Mouse (Mus musculus): ENCODE measurements around the gene Neurl1a. TPM values are rescaled to one million over a fixed set of nuclear protein-coding genes. Genes with fewer than 3 reads are reported as not detected.

Gene Neurl1a
- total RNA-seq, 2 experiments from 2014 or later = 124 to 133 TPM

DNA sequence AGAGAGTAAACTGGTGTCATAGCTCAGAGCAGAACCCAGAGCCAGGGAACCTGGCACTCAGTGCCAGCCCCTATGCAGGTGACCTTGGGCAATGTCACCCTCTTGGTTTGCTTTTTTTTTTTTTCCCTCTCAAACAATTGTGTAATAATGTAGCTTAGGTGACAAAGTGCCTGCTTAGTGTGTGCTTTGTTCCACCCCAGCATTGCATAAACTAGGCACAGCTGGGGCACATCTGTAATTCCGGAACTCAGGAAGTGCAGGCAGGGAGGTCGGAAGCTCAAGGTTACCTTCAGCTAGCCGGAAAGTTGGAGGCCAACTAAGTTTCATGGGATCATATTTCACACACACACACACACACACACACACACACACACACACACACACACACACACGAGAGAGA, 28.8 kb upstream of the Neurl1a start:
- H3K4me3 ChIP-seq = no peak overlapping the region
- TF ChIP-seq CTCF (IDR thresholded peaks at IDR 0.05) = no peak
- intact Hi-C loops (cut with DNase I) = no loop called here
- DNase-seq = no peak
- no peak overlapping the region for H3K27ac ChIP-seq

DNA sequence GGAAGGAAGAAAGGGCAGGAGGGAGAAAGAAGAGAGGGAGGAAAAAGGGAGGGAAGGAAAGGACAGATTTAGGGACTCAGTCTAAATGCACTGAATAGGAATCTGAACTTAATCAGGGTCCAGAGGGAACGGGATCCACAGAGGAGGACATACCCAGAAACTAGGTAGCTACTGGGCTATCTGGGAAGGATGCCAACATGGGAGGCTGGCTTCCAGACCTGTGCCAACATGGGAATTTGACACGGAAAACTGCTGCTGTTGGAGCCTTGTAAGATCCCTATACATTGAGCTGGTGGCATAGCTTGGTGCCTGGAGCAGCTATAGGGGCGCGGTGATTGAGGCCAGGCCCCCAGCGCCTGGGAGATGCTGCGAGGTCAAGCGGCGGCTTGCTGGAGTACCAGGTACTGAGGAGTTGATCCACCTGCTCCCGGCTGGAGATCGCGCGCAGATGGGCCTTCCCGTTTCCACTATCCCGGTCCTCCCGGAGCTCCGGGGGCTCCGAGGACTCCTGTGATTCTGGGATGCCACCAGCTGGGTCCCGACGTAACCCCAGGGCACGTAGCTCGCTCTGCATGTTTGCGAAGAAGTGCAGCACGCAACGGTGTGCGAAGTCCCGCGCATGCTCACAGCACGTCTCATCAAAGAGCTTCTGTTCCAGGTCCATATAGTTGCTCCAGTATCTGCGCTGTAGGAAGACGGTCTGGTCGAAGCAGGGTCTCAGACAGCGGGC, 27.1 kb upstream of the Neurl1a start:
- intact Hi-C loops (cut with DNase I) = no loop called here
- peak overlapping the region; percentile 10; the same call in 1 of the 2 replicates for H3K4me3 ChIP-seq
- no peak for TF ChIP-seq CTCF (IDR thresholded peaks at IDR 0.05)
- H3K27ac ChIP-seq = no peak overlapping the region
- peak; percentile 15 for DNase-seq

DNA sequence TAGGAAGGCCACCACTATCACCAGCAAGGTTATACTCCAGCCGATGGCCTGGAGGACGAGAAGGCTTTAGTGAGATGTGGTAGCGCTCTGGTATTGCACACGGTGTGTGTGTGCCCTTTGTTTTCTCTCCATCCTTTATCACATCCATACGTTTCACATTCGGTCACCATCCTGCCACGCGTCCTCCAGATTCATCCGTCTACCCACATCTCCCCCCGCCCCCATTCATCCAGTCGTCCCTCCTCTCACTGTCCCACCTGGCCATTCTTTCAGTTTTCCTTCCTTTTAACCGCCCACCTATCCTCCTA, 26.6 kb upstream of the Neurl1a start:
- no peak overlapping the region for H3K4me3 ChIP-seq
- intact Hi-C loops (cut with DNase I) = no loop called here
- DNase-seq = no peak
- TF ChIP-seq CTCF (IDR thresholded peaks at IDR 0.05) = no peak
- no peak overlapping the region for H3K27ac ChIP-seq

DNA sequence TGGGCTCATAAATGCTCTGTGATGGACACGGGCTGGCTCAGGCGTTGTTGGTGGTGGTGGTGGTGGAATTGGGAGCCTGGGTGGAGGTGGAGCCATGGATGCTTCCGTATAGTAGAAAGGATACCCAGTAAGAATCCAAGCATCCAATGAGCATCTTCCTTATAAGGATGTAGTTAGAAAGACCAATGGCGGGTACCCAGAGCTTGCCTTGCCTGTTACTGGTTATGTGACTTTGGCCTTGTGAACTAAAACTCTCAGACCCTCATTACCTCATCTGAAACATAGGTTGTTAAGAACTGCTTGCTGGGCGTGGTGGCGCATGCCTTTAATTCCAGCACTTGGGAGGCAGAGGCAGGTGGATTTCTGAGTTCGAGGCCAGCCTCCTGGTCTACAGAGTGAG, 24.9 kb upstream of the Neurl1a start:
- no peak for DNase-seq
- H3K27ac ChIP-seq = no peak overlapping the region
- intact Hi-C loops (cut with DNase I) = no loop called here
- TF ChIP-seq CTCF (IDR thresholded peaks at IDR 0.05) = no peak
- no peak overlapping the region for H3K4me3 ChIP-seq

DNA sequence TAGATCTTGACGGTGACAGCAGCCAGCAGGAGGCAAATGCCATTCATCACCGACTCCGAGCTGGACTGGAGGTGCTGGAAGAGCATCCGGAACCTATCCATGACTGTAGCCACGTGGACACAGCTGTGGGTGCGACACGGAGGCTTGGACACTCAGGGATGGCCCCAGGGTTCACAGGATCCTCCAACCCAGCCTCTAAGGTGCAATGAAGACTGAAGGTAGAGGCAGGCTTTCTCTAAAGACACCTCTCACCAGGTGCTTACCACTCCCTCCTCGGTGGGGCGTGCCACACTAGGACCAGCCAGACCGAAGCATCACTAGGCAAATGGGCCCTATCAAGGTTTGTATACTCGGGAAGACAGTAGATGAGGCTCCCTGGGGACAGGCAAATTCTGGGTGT, 21.0 kb upstream of the Neurl1a start, which contains the start of gene Calhm3:
Gene Calhm3 (minus strand): TSS at position 101 of the 400 bp plus-strand sequence.
- intact Hi-C loops (cut with DNase I) = no loop called here

DNA sequence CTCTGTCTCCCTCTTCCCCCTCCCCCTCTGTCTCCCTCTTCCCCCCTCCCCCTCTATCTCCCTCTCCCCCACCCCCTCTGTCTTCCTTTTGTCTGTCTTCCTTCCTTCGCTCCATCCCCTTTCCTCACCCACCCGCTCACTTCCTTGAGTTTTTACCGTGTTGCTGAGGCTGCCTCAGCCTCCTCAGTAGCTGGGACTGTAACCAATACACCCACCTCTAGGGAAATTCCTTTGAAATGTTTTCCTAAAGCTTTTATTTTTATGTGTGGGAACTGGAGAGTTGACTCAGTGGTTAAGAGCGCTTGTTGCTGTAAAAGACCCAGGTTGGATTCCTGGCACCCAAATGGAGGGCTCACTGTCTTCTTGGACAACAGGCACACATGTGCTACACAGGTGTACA, 17.0 kb upstream of the Neurl1a start:
- intact Hi-C loops (cut with DNase I) = no loop called here
- no peak for TF ChIP-seq CTCF (IDR thresholded peaks at IDR 0.05)
- Histone ChIP-seq H3K27ac (no peak overlapping the region), H3K4me3 (no peak overlapping the region)
- DNase-seq = no peak

More for the DNA sequence above, 21.0 kb upstream of the Neurl1a start, which contains the start of gene Calhm3:
- no peak for DNase-seq
- TF ChIP-seq CTCF (IDR thresholded peaks at IDR 0.05) = no peak
- Histone ChIP-seq H3K4me3 (no peak within 1 kb of the TSS), H3K27ac (no peak within 1 kb of the TSS)

DNA sequence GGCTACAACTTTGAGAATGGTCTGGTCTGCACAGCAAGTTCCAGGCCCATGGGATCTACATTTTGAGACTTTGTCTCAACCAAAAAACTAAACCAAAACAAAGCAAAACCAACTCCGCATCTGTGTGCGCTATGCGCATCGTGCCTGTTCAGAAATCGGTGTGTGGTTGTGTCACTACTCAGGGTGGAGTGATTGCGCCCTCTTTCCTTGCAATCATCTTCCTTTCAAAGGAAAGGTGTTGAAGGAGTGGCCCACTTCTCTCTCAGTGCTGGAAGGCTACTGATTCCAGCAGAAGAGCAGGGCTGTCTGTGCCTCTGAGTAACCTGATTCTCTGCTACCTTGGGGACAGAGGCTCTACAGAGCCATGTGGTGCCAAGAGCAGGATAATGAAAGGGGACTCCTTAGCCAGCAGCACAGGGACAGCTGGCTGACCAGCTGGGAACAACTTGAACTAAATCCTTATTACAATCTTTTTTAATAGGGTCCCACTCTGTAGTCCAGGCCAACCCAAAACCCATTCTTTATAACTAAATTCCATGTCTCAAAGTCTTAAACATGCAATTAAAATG, 15.4 kb upstream of the Neurl1a start:
- Histone ChIP-seq H3K4me3 (no peak overlapping the region), H3K27ac (no peak overlapping the region)
- TF ChIP-seq CTCF (IDR thresholded peaks at IDR 0.05) = no peak
- DNase-seq = peak; percentile 48
- intact Hi-C loops (cut with DNase I) = no loop called here

DNA sequence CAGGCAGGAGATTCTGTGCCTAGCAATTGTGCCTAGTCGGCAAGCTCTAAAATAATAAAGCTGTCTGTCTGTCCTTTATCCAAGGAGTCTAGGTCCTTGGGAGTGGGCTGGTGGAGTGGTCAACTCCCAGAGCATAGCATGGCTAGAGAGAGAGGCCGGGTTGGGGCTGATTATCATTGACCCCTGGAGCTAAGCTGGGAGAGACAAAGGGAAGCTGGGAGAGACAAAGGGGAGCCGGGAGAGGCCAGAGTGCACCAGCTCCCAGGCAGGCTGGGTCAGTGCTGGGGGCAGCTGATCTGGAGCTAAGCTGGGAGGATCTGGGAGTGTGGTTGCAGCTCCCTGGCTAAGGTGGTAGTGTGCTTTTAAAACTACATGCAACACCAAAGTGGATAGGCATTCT, 11.9 kb upstream of the Neurl1a start:
- intact Hi-C loops (cut with DNase I) = no loop called here
- TF ChIP-seq CTCF (IDR thresholded peaks at IDR 0.05) = no peak

DNA sequence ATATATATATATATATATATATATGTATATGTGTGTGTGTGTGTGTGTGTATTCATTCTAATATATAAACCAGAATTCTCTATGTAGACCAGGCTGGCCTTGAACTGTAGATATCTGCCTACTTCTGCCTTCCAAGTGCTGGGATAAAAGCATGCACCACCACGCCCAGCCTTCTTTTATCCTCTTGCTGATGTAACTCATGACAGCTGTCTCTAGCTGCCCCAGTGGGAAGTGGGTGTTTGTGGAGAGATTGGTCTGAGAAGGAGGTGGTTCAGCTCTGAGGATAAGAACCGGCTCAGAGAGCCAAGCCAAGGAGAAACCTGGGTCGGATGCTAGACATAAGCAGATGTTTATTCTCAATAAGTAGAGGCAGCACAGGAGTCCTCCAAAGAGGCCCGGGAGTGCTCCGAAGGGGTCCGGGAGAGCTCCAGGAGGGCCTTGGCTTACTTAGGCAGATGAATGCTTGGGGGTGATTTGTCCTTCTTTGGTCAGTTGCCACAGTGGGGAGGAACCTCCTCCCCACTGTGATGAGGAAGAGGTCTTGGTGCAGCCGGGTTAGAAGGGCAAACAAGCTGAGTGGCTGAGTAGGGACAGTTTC, 10.9 kb upstream of the Neurl1a start:
- no peak for TF ChIP-seq CTCF (IDR thresholded peaks at IDR 0.05)
- no peak for DNase-seq
- intact Hi-C loops (cut with DNase I) = no loop called here
- Histone ChIP-seq H3K27ac (no peak overlapping the region), H3K4me3 (no peak overlapping the region)

More for the DNA sequence above, 11.9 kb upstream of the Neurl1a start:
- no peak overlapping the region for H3K4me3 ChIP-seq
- DNase-seq = no peak
- H3K27ac ChIP-seq = no peak overlapping the region

DNA sequence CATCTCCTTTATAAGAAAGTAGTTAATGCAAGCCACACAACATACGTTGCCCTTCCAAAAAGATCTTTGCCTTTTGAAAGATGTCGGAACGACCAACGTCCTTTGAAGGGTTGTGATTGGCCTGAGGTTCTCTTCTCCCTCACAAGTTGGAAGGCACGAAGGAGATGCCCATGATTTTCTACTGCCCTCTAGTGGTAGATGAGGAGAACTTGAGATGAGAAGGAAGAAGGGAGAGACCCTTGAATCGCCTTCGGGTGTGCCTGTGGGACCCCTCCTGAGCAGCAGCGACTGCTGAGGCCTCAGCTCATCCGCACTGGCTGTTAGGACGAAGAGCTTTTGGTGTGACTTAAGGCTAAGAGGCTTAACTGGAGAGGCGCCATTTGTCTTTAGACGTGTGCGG, 10.4 kb upstream of the Neurl1a start:
- intact Hi-C loops (cut with DNase I) = no loop called here
- no peak for DNase-seq
- H3K27ac ChIP-seq = peak overlapping the region; percentile 1; the same call in 1 of the 2 replicates
- TF ChIP-seq CTCF (IDR thresholded peaks at IDR 0.05) = peak; percentile 87
- H3K4me3 ChIP-seq = peak overlapping the region; percentile 64

DNA sequence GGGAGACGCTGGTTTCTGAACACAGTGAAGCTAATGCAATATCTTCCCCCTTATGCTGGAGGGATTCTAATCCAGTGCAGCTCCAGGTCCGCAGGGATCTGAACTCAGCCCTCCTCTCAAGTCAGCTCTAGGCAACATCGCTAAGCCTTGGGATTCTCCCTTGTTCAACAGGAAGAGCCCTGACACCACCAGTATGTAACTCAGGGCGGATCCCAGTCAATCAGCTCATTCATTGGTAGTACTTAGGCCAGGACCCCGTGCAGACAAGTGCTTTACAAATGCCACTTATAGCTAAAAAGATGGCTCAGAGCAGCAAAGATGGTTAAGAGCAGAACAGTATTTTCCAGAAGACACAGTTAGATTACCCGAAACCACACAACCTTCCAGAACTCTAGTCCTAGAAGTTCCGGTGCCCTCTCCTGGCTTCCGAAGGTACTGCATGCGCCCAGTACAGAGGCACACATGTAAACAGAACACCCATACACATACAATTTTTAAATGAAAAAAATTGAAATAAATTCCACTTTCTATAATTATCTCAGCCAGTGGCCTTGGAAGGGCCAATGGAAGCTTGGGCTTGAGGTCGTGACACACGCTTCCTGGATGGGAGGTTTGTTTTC, 9.7 kb upstream of the Neurl1a start:
- DNase-seq = peak; percentile 86
- intact Hi-C loops (cut with DNase I) = loop anchor here (1.0 kb wide), 1 partner anchor 47 kb away; no protein-coding TSS in a partner anchor
- TF ChIP-seq CTCF (IDR thresholded peaks at IDR 0.05) = peak; percentile 100
- Histone ChIP-seq H3K4me3 (peak overlapping the region; percentile 64), H3K27ac (0 out of 2 replicates have a peak overlapping the region, but pooled peaks have one; percentile 1)

DNA sequence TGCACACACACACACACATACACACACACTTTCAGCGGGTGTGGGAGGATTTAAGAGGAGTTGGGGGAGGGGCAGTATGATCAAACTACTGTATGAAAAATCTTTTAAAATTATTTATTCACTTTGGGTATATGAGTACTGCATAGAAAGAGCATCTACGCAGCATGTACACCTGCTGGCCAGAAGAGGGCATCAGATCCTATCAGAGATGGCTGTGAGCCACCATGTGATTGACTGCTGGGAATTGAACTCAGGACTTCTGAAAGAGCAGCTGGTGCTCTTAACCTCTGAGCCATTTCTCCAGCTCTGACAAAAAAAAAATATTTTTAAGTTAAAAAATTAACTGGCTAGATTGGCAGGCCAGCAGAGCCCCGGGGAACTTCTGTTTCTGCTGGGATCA, 4.1 kb upstream of the Neurl1a start:
- DNase-seq = peak; percentile 40
- H3K4me3 ChIP-seq = no peak overlapping the region
- intact Hi-C loops (cut with DNase I) = loop anchor here (2.0 kb wide), 2 partner anchors 84 to 164 kb away; no protein-coding TSS in a partner anchor
- H3K27ac ChIP-seq = no peak overlapping the region
- TF ChIP-seq CTCF (IDR thresholded peaks at IDR 0.05) = peak; percentile 69

DNA sequence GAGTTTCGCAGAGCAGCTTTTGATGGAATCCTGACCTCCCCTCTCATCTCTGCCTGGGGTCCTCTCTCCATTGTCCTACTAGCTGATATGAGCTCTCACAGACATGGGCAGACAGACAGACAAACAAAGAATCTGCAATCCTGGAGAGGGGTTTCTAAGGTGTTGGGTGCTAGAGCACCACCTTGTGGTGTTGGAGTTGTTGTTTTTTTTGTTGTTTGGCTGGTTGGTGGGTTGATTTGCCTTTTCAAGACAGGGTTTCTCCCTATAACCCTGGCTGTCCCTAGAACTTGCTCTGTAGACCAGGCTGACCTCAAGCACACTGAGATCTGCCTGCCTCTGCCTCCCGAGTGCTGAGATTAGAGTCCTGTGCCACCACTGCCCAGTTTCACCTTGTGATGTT, 3.1 kb upstream of the Neurl1a start:
- TF ChIP-seq CTCF (IDR thresholded peaks at IDR 0.05) = peak; percentile 16; the same call in 1 of the 2 replicates
- Histone ChIP-seq H3K27ac (no peak overlapping the region), H3K4me3 (no peak overlapping the region)
- no peak for DNase-seq
- intact Hi-C loops (cut with DNase I) = loop anchor here (2.0 kb wide), 2 partner anchors 83 to 163 kb away; no protein-coding TSS in a partner anchor

Data from gastrocnemius, adult 2 months (tissue).